Mouse (Mus musculus) kidney, embryonic 16.5 days (tissue): ENCODE data around the gene Bmx. TPM values are rescaled to one million over a fixed set of nuclear protein-coding genes. Genes with fewer than 3 reads are reported as not detected.

Source experiments
- ATAC-seq: fragments of 200-750 bp; cut with Nextera tagmentation; 2 replicates; pipeline ENCODE4 v1.8.0; 2017; ENCODE audit warnings: moderate TSS enrichment; ENCODE audit not compliant: low FRiP score, low TSS enrichment
- H3K27ac ChIP-seq: fragments of 300-500 bp; sonication (generic); 2 replicates; pipeline ENCODE4 v1.5.1; 2014; ENCODE audit warnings: low read length
- H3K27me3 ChIP-seq: fragments of 300-500 bp; sonication (generic); 2 replicates; pipeline ENCODE4 v1.6.1; 2014; ENCODE audit warnings: low read length, control low read depth, mixed read lengths; ENCODE audit not compliant: insufficient read depth
- H3K36me3 ChIP-seq: fragments of 300-500 bp; sonication (generic); 2 replicates; pipeline ENCODE4 v1.6.1; 2014; ENCODE audit warnings: low read length, control low read depth, mixed read lengths; ENCODE audit not compliant: insufficient read depth
- H3K4me1 ChIP-seq: fragments of 300-500 bp; sonication (generic); 2 replicates; pipeline ENCODE4 v1.6.1; 2014; ENCODE audit warnings: low read length, control low read depth, mixed read lengths; ENCODE audit not compliant: insufficient read depth
- H3K4me2 ChIP-seq: fragments of 300-500 bp; sonication (generic); replicated peaks from 2 replicates; pipeline ENCODE4 v1.6.1; 2014; ENCODE audit warnings: low read depth, low read length
- H3K4me3 ChIP-seq: fragments of 300-500 bp; sonication (generic); 2 replicates; pipeline ENCODE4 v1.5.1; 2014; ENCODE audit warnings: mild to moderate bottlenecking, low read length
- H3K9ac ChIP-seq: fragments of 300-500 bp; sonication (generic); replicated peaks from 2 replicates; pipeline ENCODE4 v1.6.1; 2014; ENCODE audit warnings: low read length
- H3K9me3 ChIP-seq: fragments of 300-500 bp; sonication (generic); 2 replicates; pipeline ENCODE4 v1.6.1; 2016; ENCODE audit warnings: low read length, control low read depth
- WGBS: fragments of 180-500 bp; shearing (Covaris S2); extraction: QIAGEN DNeasy Blood & Tissue Kit; methylation state at CpG from one replicate; pipeline ENCODE4 v1.1.7; 2014; 5-methylcytosine and 5-hydroxymethylcytosine counted together
- polyA plus RNA-seq: library from polyadenylated mRNA; unstranded; fragments of >200 nt; fragmentation: Nextera tagmentation; extraction: Ambion mirVana; gene quantifications from 2 replicates; pipeline ENCODE4 v1.2.1, GENCODE M21; 2015

Gene Bmx
- polyA plus RNA-seq, 1 experiment from 2014 or later: 1.00 TPM

- 65% methylated on average over 2 of the region's 2 CpGs for WGBS
- Histone ChIP-seq H3K27me3 (peaks cover 21% of the 10 kb centered on the region), H3K4me3 (no peak overlapping the region), H3K9ac (no peak overlapping the region), H3K4me1 (no peaks in the 10 kb centered on the region), H3K9me3 (no peaks in the 10 kb centered on the region), H3K4me2 (no peak overlapping the region), H3K36me3 (no peaks in the 10 kb centered on the region), H3K27ac (no peak overlapping the region)
- ATAC-seq: no peak
These were observed 4.3 kb upstream of the Bmx start for GRCm38 (mm10) chrX:164262286-164262685.

GRCm38 (mm10) chrX:164258662-164259061 lies 669 bp upstream of the Bmx start:
- Histone ChIP-seq H3K4me2 (no peak overlapping the region), H3K36me3 (no peaks in the 10 kb centered on the region), H3K9ac (no peak overlapping the region), H3K27ac (no peak overlapping the region), H3K9me3 (no peaks in the 10 kb centered on the region), H3K4me3 (no peak overlapping the region), H3K4me1 (no peaks in the 10 kb centered on the region), H3K27me3 (peaks cover 13% of the 10 kb centered on the region)
- ATAC-seq: no peak
- WGBS: 66% methylated on average over 5 of the region's 5 CpGs

GRCm38 (mm10) chrX:164256527-164256926 lies 1.5 kb downstream of the Bmx start:
- H3K27ac ChIP-seq: no peak overlapping the region
- no peaks in the 10 kb centered on the region for H3K4me1 ChIP-seq
- no peak overlapping the region for H3K4me3 ChIP-seq
- H3K4me2 ChIP-seq: no peak overlapping the region
- H3K36me3 ChIP-seq: no peaks in the 10 kb centered on the region
- WGBS: 87% methylated on average over 3 of the region's 3 CpGs
- H3K9ac ChIP-seq: no peak overlapping the region
- H3K9me3 ChIP-seq: no peaks in the 10 kb centered on the region
- H3K27me3 ChIP-seq: peaks cover 3% of the 10 kb centered on the region; the same call in 1 of the 2 replicates
- no peak for ATAC-seq

DNA sequence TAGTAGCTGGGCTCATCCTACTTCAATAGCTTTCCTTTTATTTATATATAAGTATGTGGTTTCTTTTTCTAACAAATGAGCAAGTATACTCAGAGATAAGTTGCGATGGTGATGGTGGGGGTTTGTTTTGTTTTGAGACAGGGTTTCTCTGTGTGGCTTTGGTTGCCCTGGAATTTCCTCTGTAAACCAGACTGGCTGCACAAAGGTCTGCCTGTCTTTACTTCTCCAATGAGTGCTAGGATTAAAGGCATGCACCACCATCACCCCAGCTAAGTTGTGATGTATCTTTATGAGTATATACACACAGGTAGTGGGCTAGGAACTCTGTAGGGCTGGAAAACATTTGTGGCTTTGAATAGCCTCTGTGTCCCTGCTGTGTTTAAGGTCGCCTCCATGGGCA lies 11.3 kb downstream of the Bmx start:
- Histone ChIP-seq H3K4me1 (no peaks in the 10 kb centered on the region), H3K36me3 (no peaks in the 10 kb centered on the region), H3K9me3 (no peaks in the 10 kb centered on the region), H3K9ac (no peak overlapping the region), H3K4me2 (no peak overlapping the region), H3K27ac (no peak overlapping the region), H3K4me3 (no peak overlapping the region), H3K27me3 (peaks cover 18% of the 10 kb centered on the region)
- no peak for ATAC-seq
- WGBS: 46% methylated on average over 2 of the region's 2 CpGs

GRCm38 (mm10) chrX:164245714-164246113 lies 12.3 kb downstream of the Bmx start:
- Histone ChIP-seq H3K27me3 (peaks cover 16% of the 10 kb centered on the region), H3K9me3 (no peaks in the 10 kb centered on the region), H3K27ac (no peak overlapping the region), H3K4me3 (no peak overlapping the region), H3K4me1 (no peaks in the 10 kb centered on the region), H3K4me2 (no peak overlapping the region), H3K9ac (no peak overlapping the region), H3K36me3 (no peaks in the 10 kb centered on the region)
- 20% methylated on average over 5 of the region's 5 CpGs for WGBS
- ATAC-seq: no peak

- H3K4me1 ChIP-seq: peaks cover 2% of the 10 kb centered on the region; the same call in 1 of the 2 replicates
- no peak overlapping the region for H3K4me3 ChIP-seq
- 51% methylated on average over 8 of the region's 8 CpGs for WGBS
- ATAC-seq: no peak
- 0 out of 2 replicates have a peak overlapping the region, but pooled peaks have one; percentile 24 for H3K27ac ChIP-seq
- no peak overlapping the region for H3K4me2 ChIP-seq
- peaks cover 4% of the 10 kb centered on the region for H3K27me3 ChIP-seq
- H3K9me3 ChIP-seq: no peaks in the 10 kb centered on the region
- no peaks in the 10 kb centered on the region for H3K36me3 ChIP-seq
- no peak overlapping the region for H3K9ac ChIP-seq
These were observed 24.6 kb downstream of the Bmx start for GRCm38 (mm10) chrX:164233380-164233779.

GRCm38 (mm10) chrX:164221989-164222388 lies 36.0 kb downstream of the Bmx start:
- H3K9ac ChIP-seq: no peak overlapping the region
- no peaks in the 10 kb centered on the region for H3K36me3 ChIP-seq
- H3K27ac ChIP-seq: no peak overlapping the region
- 61% methylated on average over 2 of the region's 2 CpGs for WGBS
- H3K9me3 ChIP-seq: no peaks in the 10 kb centered on the region
- H3K4me1 ChIP-seq: no peaks in the 10 kb centered on the region
- no peak for ATAC-seq
- no peaks in the 10 kb centered on the region; the same call in 1 of the 2 replicates for H3K27me3 ChIP-seq
- H3K4me3 ChIP-seq: no peak overlapping the region
- H3K4me2 ChIP-seq: no peak overlapping the region

- Histone ChIP-seq H3K4me3 (no peak overlapping the region), H3K4me2 (no peak overlapping the region), H3K4me1 (no peaks in the 10 kb centered on the region), H3K9me3 (no peaks in the 10 kb centered on the region), H3K9ac (no peak overlapping the region), H3K27ac (no peak overlapping the region), H3K36me3 (no peaks in the 10 kb centered on the region), H3K27me3 (no peaks in the 10 kb centered on the region; the same call in 1 of the 2 replicates)
- ATAC-seq: no peak
- WGBS: 81% methylated on average over 5 of the region's 5 CpGs
These were observed 57.4 kb downstream of the Bmx start for GRCm38 (mm10) chrX:164200547-164200946.

DNA sequence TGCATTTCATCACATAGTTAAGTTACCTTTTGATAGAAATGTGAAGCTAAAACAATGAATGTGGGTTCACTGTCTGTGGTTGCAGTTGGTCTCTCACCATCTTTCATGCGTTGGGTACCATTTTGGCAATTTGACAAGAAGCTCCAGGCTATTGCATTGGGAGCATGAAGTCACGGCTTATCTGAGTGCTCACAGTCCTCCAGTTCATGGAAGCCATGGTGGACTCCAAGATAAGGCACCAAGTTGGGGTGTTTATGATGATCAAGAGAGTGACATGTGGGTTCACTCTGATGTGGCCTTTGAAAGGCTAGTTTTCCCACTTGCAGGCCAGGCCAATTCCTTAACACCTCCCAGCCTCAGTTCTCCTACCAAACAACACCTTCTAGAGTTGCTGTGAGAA lies 60.3 kb downstream of the Bmx start:
- Histone ChIP-seq H3K9ac (no peak overlapping the region), H3K27ac (no peak overlapping the region), H3K36me3 (no peaks in the 10 kb centered on the region), H3K27me3 (peaks cover 3% of the 10 kb centered on the region; the same call in 1 of the 2 replicates), H3K9me3 (no peaks in the 10 kb centered on the region), H3K4me1 (no peaks in the 10 kb centered on the region), H3K4me3 (no peak overlapping the region), H3K4me2 (no peak overlapping the region)
- no peak for ATAC-seq
- WGBS: 80% methylated on average over 2 of the region's 2 CpGs

DNA sequence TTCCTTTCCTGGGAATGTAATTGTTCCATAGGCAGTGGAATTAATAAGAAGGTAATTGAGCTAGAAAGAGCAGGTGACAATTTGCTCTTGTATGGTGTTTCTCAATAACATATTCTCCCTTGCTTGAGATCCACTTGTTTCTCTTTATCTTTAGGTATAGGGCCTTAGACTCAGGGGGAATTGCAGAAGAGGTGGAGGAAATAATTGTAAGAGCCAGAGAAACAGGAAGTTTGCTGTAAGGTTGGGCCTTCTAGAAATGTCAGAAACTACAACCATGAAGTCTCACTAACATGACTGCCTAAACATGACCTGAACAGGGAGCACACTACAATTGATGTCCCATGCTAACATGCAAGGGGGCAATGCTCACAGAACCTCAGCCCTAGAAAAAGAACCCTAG lies 68.1 kb downstream of the Bmx start:
- H3K27ac ChIP-seq: no peak overlapping the region
- ATAC-seq: no peak
- no peaks in the 10 kb centered on the region for H3K4me1 ChIP-seq
- H3K27me3 ChIP-seq: peaks cover 16% of the 10 kb centered on the region; the same call in 1 of the 2 replicates
- H3K4me2 ChIP-seq: no peak overlapping the region
- H3K4me3 ChIP-seq: no peak overlapping the region
- no peaks in the 10 kb centered on the region for H3K9me3 ChIP-seq
- no peaks in the 10 kb centered on the region for H3K36me3 ChIP-seq
- H3K9ac ChIP-seq: no peak overlapping the region
